Mouse (Mus musculus): Measurements from ENCODE around the gene Sycn.

DNA sequence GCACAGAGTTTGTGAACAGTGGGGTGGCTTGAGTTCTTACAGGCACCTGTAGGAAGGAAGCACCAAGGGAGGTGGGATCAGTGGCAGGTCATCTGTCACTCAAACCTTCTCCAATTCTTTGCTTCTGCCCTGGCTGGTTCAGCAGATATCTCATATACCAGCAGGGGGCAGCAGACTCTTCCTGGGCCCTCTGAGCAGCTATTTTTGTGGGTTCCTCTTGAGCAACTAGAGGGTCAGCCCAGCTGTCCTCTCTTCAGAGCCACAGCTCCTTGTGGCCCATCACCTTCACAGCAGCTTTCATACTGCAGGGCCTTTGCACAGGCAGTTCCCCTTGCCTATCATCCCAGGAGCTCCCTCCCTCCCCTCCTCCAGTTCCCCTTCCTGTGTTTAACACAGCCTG, 27.6 kb downstream of the Sycn start:
- TF ChIP-seq JUND (IDR thresholded peaks at IDR 0.05; ENCODE audit: low read depth, low read length) = no peak
- TF ChIP-seq TCF12 (IDR thresholded peaks at IDR 0.05; ENCODE audit: low read depth, low read length) = no peak
- TF ChIP-seq RCOR1 (IDR thresholded peaks at IDR 0.05; ENCODE audit: low read depth, low read length) = no peak
- TF ChIP-seq POLR2A (IDR thresholded peaks at IDR 0.05; ENCODE audit: control insufficient read depth in 1 of 2, insufficient read depth in 1 of 2, low read depth in 1 of 2, low read length in 2 of 2, poor library complexity in 1 of 2) = no peak
- peak; percentile 79 to 85 (median 83) for TF ChIP-seq CTCF (IDR thresholded peaks at IDR 0.05 in 2 of 3, conservative IDR thresholded peaks at IDR 0.05 in 1 of 3; ENCODE audit: control insufficient read depth in 1 of 3, insufficient read depth in 1 of 3, low read depth in 2 of 3, low read length in 3 of 3, poor library complexity in 1 of 3, severe bottlenecking in 1 of 3)
- TF ChIP-seq MAX (IDR thresholded peaks at IDR 0.05; ENCODE audit: low read length) = no peak
- no peak for TF ChIP-seq USF1 (IDR thresholded peaks at IDR 0.05; ENCODE audit: low read depth, low read length)

All from MEL (cell line).